Mouse (Mus musculus) left cerebral cortex, postnatal 14 days (tissue): ENCODE results near the gene Il22ra2. TPM values are rescaled to one million over a fixed set of nuclear protein-coding genes. Genes with fewer than 3 reads are reported as not detected.
A peak's percentile ranks its signal among the peaks of the same experiment; 100 is the strongest.

Experiments
- DNase-seq, 2 experiments: peaks; one replicate each; pipeline ENCODE4 v3.0.0; 2021 to 2022; ENCODE audit warnings: low spot score in 2 of 2, mixed read lengths in 1 of 2
- intact Hi-C: fragments of 180-260 bp; cut with DNase I; formaldehyde crosslinking; loops from one replicate; pipeline ENCODE4 v1.15.1; 2025
- long read RNA-seq, 2 experiments: library from polyadenylated mRNA; stranded (forward); transcript quantifications; one replicate each; pipeline ENCODE4 v2.0.0; 2021
- total RNA-seq, 2 experiments: library from RNA; stranded (reverse); gene quantifications; 2 replicates each; pipeline ENCODE4 v1.2.3; 2021

The Il22ra2 gene
- total RNA-seq = not detected
- long read RNA-seq, experiment 1 = 0 reads
- long read RNA-seq, experiment 2 = 0 reads

GRCm38 (mm10) chr10:19621408-19622048, at the start of gene Il22ra2:
Gene Il22ra2 (plus strand): TSS chr10:19621998.
- intact Hi-C loops = no loop called here
- no peak for DNase-seq

- no peak for DNase-seq
- intact Hi-C loops = no loop called here
These were observed 44.2 kb upstream of the Il22ra2 start for GRCm38 (mm10) chr10:19577571-19577970.

- no peak for DNase-seq
- intact Hi-C loops = no loop called here
These were observed 43.8 kb upstream of the Il22ra2 start for GRCm38 (mm10) chr10:19578001-19578400.

- intact Hi-C loops = no loop called here
- peak; percentile 61 to 63 for DNase-seq
These were observed 43.3 kb upstream of the Il22ra2 start for GRCm38 (mm10) chr10:19578409-19578986.

- intact Hi-C loops = no loop called here
- no peak for DNase-seq
These were observed 41.1 kb upstream of the Il22ra2 start for GRCm38 (mm10) chr10:19580660-19581059.

GRCm38 (mm10) chr10:19581844-19582582, 39.8 kb upstream of the Il22ra2 start:
- no peak for DNase-seq
- intact Hi-C loops = no loop called here

GRCm38 (mm10) chr10:19582806-19583430, 38.9 kb upstream of the Il22ra2 start:
- DNase-seq = no peak
- intact Hi-C loops = no loop called here

GRCm38 (mm10) chr10:19584064-19584463, 37.7 kb upstream of the Il22ra2 start:
- intact Hi-C loops = no loop called here

GRCm38 (mm10) chr10:19584846-19585245, 37.0 kb upstream of the Il22ra2 start:
- DNase-seq = no peak
- intact Hi-C loops = no loop called here

More at GRCm38 (mm10) chr10:19584064-19584463, 37.7 kb upstream of the Il22ra2 start:
- peak; percentile 43 to 48 for DNase-seq

GRCm38 (mm10) chr10:19585860-19586259, 35.9 kb upstream of the Il22ra2 start:
- intact Hi-C loops = no loop called here
- no peak for DNase-seq

- no peak for DNase-seq
- intact Hi-C loops = no loop called here
These were observed 34.5 kb upstream of the Il22ra2 start for GRCm38 (mm10) chr10:19587281-19587680.

GRCm38 (mm10) chr10:19589626-19590025, 32.2 kb upstream of the Il22ra2 start:
- no peak for DNase-seq
- intact Hi-C loops = no loop called here

- DNase-seq = peak in 1 of 2 experiments; percentile 12
- intact Hi-C loops = no loop called here
These were observed 30.5 kb upstream of the Il22ra2 start for GRCm38 (mm10) chr10:19591286-19591640.

GRCm38 (mm10) chr10:19591641-19592441, 30.0 kb upstream of the Il22ra2 start, which contains the start of gene Ifngr1:
Gene Ifngr1 (plus strand): TSS chr10:19591949.
- DNase-seq = peak; percentile 93 to 94
- intact Hi-C loops = no loop called here

GRCm38 (mm10) chr10:19592556-19592955, 29.2 kb upstream of the Il22ra2 start:
- intact Hi-C loops = no loop called here
- no peak for DNase-seq

- no peak for DNase-seq
- intact Hi-C loops = no loop called here
These were observed 28.5 kb upstream of the Il22ra2 start for GRCm38 (mm10) chr10:19593296-19593695.

GRCm38 (mm10) chr10:19594201-19594905, 27.4 kb upstream of the Il22ra2 start:
- DNase-seq = no peak
- intact Hi-C loops = no loop called here

GRCm38 (mm10) chr10:19596866-19597265, 24.9 kb upstream of the Il22ra2 start:
- intact Hi-C loops = no loop called here
- DNase-seq = no peak

- no peak for DNase-seq
- intact Hi-C loops = no loop called here
These were observed 23.7 kb upstream of the Il22ra2 start for GRCm38 (mm10) chr10:19598091-19598490.
